Mouse (Mus musculus) urinary bladder, adult 18-20 months (tissue): ENCODE results near the gene Ankzf1.

Experiments used
- DNase-seq, 2 experiments: peaks; one replicate each; pipeline ENCODE4 v3.0.0; 2022; ENCODE audit warnings: low spot score in 2 of 2, mixed read lengths in 2 of 2

Gene Ankzf1

GRCm38 (mm10) chr1:75187914-75188483 lies 4.0 kb upstream of the Ankzf1 start:
- DNase-seq, result no peak

GRCm38 (mm10) chr1:75190577-75190976 lies 1.4 kb upstream of the Ankzf1 start:
- DNase-seq, result no peak

- DNase-seq, result no peak
Observed at GRCm38 (mm10) chr1:75191258-75191621, 711 bp upstream of the Ankzf1 start.

GRCm38 (mm10) chr1:75192452-75192851 lies 501 bp downstream of the Ankzf1 start:
- peak in 1 of 2 experiments; percentile 33 for DNase-seq

- no peak for DNase-seq
Observed at GRCm38 (mm10) chr1:75201236-75201635, 9.3 kb downstream of the Ankzf1 start.

GRCm38 (mm10) chr1:75208967-75209678 lies 17.2 kb downstream of the Ankzf1 start:
- no peak for DNase-seq

- DNase-seq, result peak; percentile 92 to 96
Observed at GRCm38 (mm10) chr1:75210136-75211087, 18.5 kb downstream of the Ankzf1 start, which contains the start of the genes Glb1l and Stk16. TSS of gene Glb1l (minus strand) at chr1:75210813. TSS of gene Stk16 (plus strand) at chr1:75210838.

- no peak for DNase-seq
Observed at GRCm38 (mm10) chr1:75211141-75211708, 19.3 kb downstream of the Ankzf1 start.

GRCm38 (mm10) chr1:75212542-75212941 lies 20.6 kb downstream of the Ankzf1 start:
- DNase-seq, result no peak

GRCm38 (mm10) chr1:75213096-75213495 lies 21.1 kb downstream of the Ankzf1 start:
- DNase-seq, result no peak

- DNase-seq, result no peak
Observed at GRCm38 (mm10) chr1:75214442-75214841, 22.5 kb downstream of the Ankzf1 start.

- DNase-seq, result no peak
Observed at GRCm38 (mm10) chr1:75214886-75215285, 22.9 kb downstream of the Ankzf1 start.

- DNase-seq, result no peak
Observed at GRCm38 (mm10) chr1:75215785-75216184, 23.8 kb downstream of the Ankzf1 start.

- no peak for DNase-seq
Observed at GRCm38 (mm10) chr1:75216797-75217585, 25.0 kb downstream of the Ankzf1 start.

- no peak for DNase-seq
Observed at GRCm38 (mm10) chr1:75217893-75218226, 25.9 kb downstream of the Ankzf1 start.

- peak; percentile 25 to 56 for DNase-seq
Observed at GRCm38 (mm10) chr1:75218227-75219001, 26.5 kb downstream of the Ankzf1 start.

- DNase-seq, result peak; percentile 88 to 97
Observed at GRCm38 (mm10) chr1:75219078-75219477, 27.1 kb downstream of the Ankzf1 start.

- no peak for DNase-seq
Observed at GRCm38 (mm10) chr1:75219531-75219930, 27.6 kb downstream of the Ankzf1 start, which contains the start of gene Tuba4a. TSS of gene Tuba4a (minus strand) at chr1:75219865.

GRCm38 (mm10) chr1:75221538-75221937 lies 29.6 kb downstream of the Ankzf1 start:
- no peak for DNase-seq

- no peak for DNase-seq
Observed at GRCm38 (mm10) chr1:75222926-75223325, 31.0 kb downstream of the Ankzf1 start.
